29 mouse cellular contexts compared by ENCODE assay signal in genomic region chrX:143067115-143067514, GRCm38 (mm10). TPM values are rescaled to one million over a fixed set of nuclear protein-coding genes. Genes with fewer than 3 reads are reported as not detected.
DNase-seq lines count a peak whose midpoint lies in the region; ATAC-seq and TF ChIP-seq lines count a peak whose summit lies in the region.
"Had no signal": no experiment of that assay in that cellular context is flagged by ENCODE, and none has a peak within 500 bp of the region (broad histone marks: within the 10 kb centered on the region; RNA-seq: fewer than 3 reads in every experiment).

No protein-coding gene starts in this region.

- H3K4me1 ChIP-seq in forebrain, embryonic 14.5 days (ENCODE audit: control insufficient read depth, insufficient read depth, low read length), result no peaks in the 10 kb centered on the region; the same call in 1 of the 2 replicates
- H3K4me1 ChIP-seq in forebrain, embryonic 11.5 days (replicated peaks; ENCODE audit: control insufficient read depth, insufficient read depth, low read length), result no peaks in the 10 kb centered on the region
- no peaks in the 10 kb centered on the region for H3K4me1 ChIP-seq in kidney, embryonic 14.5 days (ENCODE audit: control insufficient read depth, insufficient read depth, low read length)
- H3K4me1 ChIP-seq: heart, embryonic 10.5 days; hindbrain, embryonic 12.5 days; liver, embryonic 12.5 days; megakaryocyte, embryonic 14.5 days had no signal

- H3K4me2 ChIP-seq in forebrain, embryonic 14.5 days (ENCODE audit: low read length), result no peak overlapping the region
- H3K4me2 ChIP-seq in forebrain, embryonic 11.5 days (ENCODE audit: low read depth, low read length, severe bottlenecking), result no peak overlapping the region
- H3K4me2 ChIP-seq in kidney, embryonic 14.5 days (replicated peaks; ENCODE audit: low read depth, low read length), result no peak overlapping the region
- H3K4me2 ChIP-seq: heart, embryonic 15.5 days; hindbrain, embryonic 12.5 days; kidney, embryonic 15.5 days; limb, embryonic 12.5 days; liver, embryonic 12.5 days; midbrain, embryonic 12.5 days; neural tube, embryonic 13.5 days had no signal

- H3K4me3 ChIP-seq in forebrain, embryonic 14.5 days (ENCODE audit: low read depth, low read length), result no peak overlapping the region
- H3K4me3 ChIP-seq in forebrain, embryonic 11.5 days (ENCODE audit: low read depth, low read length), result no peak overlapping the region
- no peak overlapping the region for H3K4me3 ChIP-seq in kidney, embryonic 14.5 days (ENCODE audit: low read length)
- H3K4me3 ChIP-seq in layer of hippocampus, adult 2 months, result no peak overlapping the region
- H3K4me3 ChIP-seq: embryonic facial prominence, embryonic 13.5 days; forebrain, embryonic 10.5 days; heart, embryonic 10.5 days; heart, embryonic 15.5 days; hindbrain, embryonic 12.5 days; kidney, embryonic 15.5 days; left cerebral cortex, adult 2 months; limb, embryonic 12.5 days; liver, embryonic 12.5 days; megakaryocyte, embryonic 14.5 days; midbrain, embryonic 12.5 days; neural tube, embryonic 13.5 days had no signal

- WGBS in forebrain, embryonic 14.5 days, result 84% methylated on average over 1 of the region's 1 CpGs
- 88% methylated on average over 1 of the region's 1 CpGs for WGBS in forebrain, embryonic 11.5 days
- 86% methylated on average over 1 of the region's 1 CpGs for WGBS in kidney, embryonic 14.5 days

- DNase-seq in forebrain, embryonic 14.5 days (ENCODE audit: low spot score), result peak; percentile 31
- no peak for DNase-seq in forebrain, embryonic 11.5 days (ENCODE audit: low spot score)
- peak; percentile 57 for DNase-seq in brain, adult 2 months (ENCODE audit: low read depth, low spot score)
- DNase-seq in cerebellum, adult 11-12 months, result peak; percentile 38
- peak; percentile 52 for DNase-seq in cerebellum, adult 9-11 months
- DNase-seq in kidney, adult 11 months, result no peak
- no peak for DNase-seq in layer of hippocampus, adult 2 months (ENCODE audit: low spot score in 2 of 2)
- DNase-seq: forebrain, postnatal 0 days; kidney, postnatal 25 days; liver, postnatal 0 days; thymus, postnatal 4 days had no signal

- H3K27me3 ChIP-seq in forebrain, embryonic 14.5 days (replicated peaks; ENCODE audit: control insufficient read depth, insufficient read depth, low read length), result no peaks in the 10 kb centered on the region
- peaks cover 4% of the 10 kb centered on the region; the same call in 1 of the 2 replicates for H3K27me3 ChIP-seq in forebrain, embryonic 11.5 days (ENCODE audit: control insufficient read depth, insufficient read depth, low read length)
- H3K27me3 ChIP-seq in kidney, embryonic 14.5 days (ENCODE audit: control insufficient read depth, insufficient read depth, low read length), result peaks cover 2% of the 10 kb centered on the region; the same call in 1 of the 2 replicates
- H3K27me3 ChIP-seq: heart, embryonic 15.5 days had no signal

- no peaks in the 10 kb centered on the region for H3K36me3 ChIP-seq in forebrain, embryonic 14.5 days (ENCODE audit: control insufficient read depth, insufficient read depth, low read length)
- H3K36me3 ChIP-seq in forebrain, embryonic 11.5 days (ENCODE audit: control insufficient read depth, insufficient read depth, low read length), result no peaks in the 10 kb centered on the region
- H3K36me3 ChIP-seq in kidney, embryonic 14.5 days (ENCODE audit: control insufficient read depth, insufficient read depth, low read length), result no peaks in the 10 kb centered on the region
- H3K36me3 ChIP-seq: embryonic facial prominence, embryonic 13.5 days; forebrain, embryonic 10.5 days; heart, embryonic 10.5 days; heart, embryonic 15.5 days; hindbrain, embryonic 12.5 days; kidney, embryonic 15.5 days; limb, embryonic 12.5 days; liver, embryonic 12.5 days; midbrain, embryonic 12.5 days; neural tube, embryonic 13.5 days had no signal

- no peaks in the 10 kb centered on the region for H3K9me3 ChIP-seq in forebrain, embryonic 14.5 days (replicated peaks; ENCODE audit: control insufficient read depth, low read length)
- no peaks in the 10 kb centered on the region for H3K9me3 ChIP-seq in forebrain, embryonic 11.5 days (ENCODE audit: control insufficient read depth, low read length)
- no peaks in the 10 kb centered on the region for H3K9me3 ChIP-seq in kidney, embryonic 14.5 days (ENCODE audit: control insufficient read depth, low read length)
- H3K9me3 ChIP-seq: embryonic facial prominence, embryonic 13.5 days; forebrain, embryonic 10.5 days; heart, embryonic 10.5 days; heart, embryonic 15.5 days; hindbrain, embryonic 12.5 days; kidney, embryonic 15.5 days; limb, embryonic 12.5 days; liver, embryonic 12.5 days; megakaryocyte, embryonic 14.5 days; midbrain, embryonic 12.5 days; neural tube, embryonic 13.5 days had no signal

- no peak overlapping the region for H3K27ac ChIP-seq in forebrain, embryonic 14.5 days (ENCODE audit: low read depth, low read length)
- H3K27ac ChIP-seq in forebrain, embryonic 11.5 days (ENCODE audit: low read depth, low read length), result no peak overlapping the region
- H3K27ac ChIP-seq in kidney, embryonic 14.5 days (ENCODE audit: low read depth, low read length), result no peak overlapping the region
- H3K27ac ChIP-seq in layer of hippocampus, adult 2 months, result no peak overlapping the region
- H3K27ac ChIP-seq: forebrain, embryonic 10.5 days; heart, embryonic 10.5 days; heart, embryonic 15.5 days; hindbrain, embryonic 12.5 days; kidney, embryonic 15.5 days; left cerebral cortex, adult 2 months; liver, embryonic 12.5 days; midbrain, embryonic 12.5 days had no signal

- H3K9ac ChIP-seq in forebrain, embryonic 14.5 days (ENCODE audit: low read length), result no peak overlapping the region
- H3K9ac ChIP-seq in forebrain, embryonic 11.5 days (ENCODE audit: low read length), result no peak overlapping the region
- H3K9ac ChIP-seq in kidney, embryonic 14.5 days (ENCODE audit: low read depth, low read length), result no peak overlapping the region
- H3K9ac ChIP-seq: embryonic facial prominence, embryonic 13.5 days; forebrain, postnatal 0 days; heart, embryonic 15.5 days; hindbrain, embryonic 12.5 days; kidney, embryonic 15.5 days; limb, embryonic 12.5 days; liver, embryonic 12.5 days; liver, postnatal 0 days; midbrain, embryonic 12.5 days had no signal

- ATAC-seq in forebrain, embryonic 14.5 days, result no peak; the same call in 1 of the 2 replicates
- no peak for ATAC-seq in forebrain, embryonic 11.5 days (replicated peaks; ENCODE audit: low FRiP score)
- ATAC-seq in kidney, embryonic 14.5 days (ENCODE audit: low FRiP score, low TSS enrichment), result no peak
- ATAC-seq: intestine, postnatal 0 days; liver, embryonic 12.5 days; Patski had no signal

- TF ChIP-seq CTCF in layer of hippocampus, adult 2 months (conservative IDR thresholded peaks at IDR 0.05), result no peak

RNA-seq across cellular contexts. Expression of gene Rtl9, which starts 32.3 kb away (rescaled TPM):
- 0.41 and 0.82 TPM in 2 replicates for polyA plus RNA-seq in forebrain, embryonic 14.5 days (2014; fragmentation: Nextera tagmentation; extraction: Ambion mirVana)
- 0.09 and 0.16 TPM in 2 replicates for polyA plus RNA-seq in forebrain, embryonic 11.5 days (2014; fragmentation: Nextera tagmentation; extraction: Ambion mirVana)
- polyA plus RNA-seq in kidney, embryonic 14.5 days (2014; fragmentation: Nextera tagmentation; extraction: Ambion mirVana), result 0.13 and 0.14 TPM in 2 replicates
- total RNA-seq in layer of hippocampus, adult 2 months (2021), result 1 to 10 TPM in 1 of 2 experiments, under 1 TPM in 1; 0.79 to 1.2 TPM
- total RNA-seq: granulocyte monocyte progenitor cell, adult 5-6 weeks; MEL had no signal
- polyA plus RNA-seq: liver, postnatal 0 days; thymus, postnatal 0 days had no signal

Comparison
In these comparisons a context has a peak if more than half of its experiments do, and no peak if none do; other contexts are left out.
1. DNase-seq: peak in forebrain, embryonic 14.5 days (single experiment), brain, adult 2 months (single experiment), cerebellum, adult 11-12 months (single experiment) and cerebellum, adult 9-11 months (single experiment); none in forebrain, embryonic 11.5 days (single experiment), kidney, adult 11 months (single experiment) and layer of hippocampus, adult 2 months (0 of 2).